In genomic region chr12:79773246-79773645, GRCm38 (mm10) we compare ENCODE assay signal across 28 mouse cellular contexts.
DNase-seq lines count a peak whose midpoint lies in the region; ATAC-seq and TF ChIP-seq lines count a peak whose summit lies in the region.
"Had no signal": no experiment of that assay in that cellular context is flagged by ENCODE, and none has a peak within 500 bp of the region (broad histone marks: within the 10 kb centered on the region; RNA-seq: fewer than 3 reads in every experiment).

No protein-coding gene starts in this region.

- no peak overlapping the region for H3K9ac ChIP-seq in forebrain, embryonic 14.5 days (ENCODE audit: low read length)
- no peak overlapping the region for H3K9ac ChIP-seq in kidney, embryonic 16.5 days (replicated peaks; ENCODE audit: low read length)
- H3K9ac ChIP-seq in stomach, embryonic 14.5 days (replicated peaks; ENCODE audit: low read depth, low read length): no peak overlapping the region
- H3K9ac ChIP-seq in stomach, postnatal 0 days (ENCODE audit: low read length): no peak overlapping the region
- H3K9ac ChIP-seq: embryonic facial prominence, embryonic 12.5 days; forebrain, embryonic 13.5 days; limb, embryonic 13.5 days; liver, embryonic 14.5 days; lung, embryonic 14.5 days; neural tube, embryonic 12.5 days had no signal

- H3K36me3 ChIP-seq in forebrain, embryonic 14.5 days (ENCODE audit: control insufficient read depth, insufficient read depth, low read length): no peaks in the 10 kb centered on the region
- peaks cover 4% of the 10 kb centered on the region; the same call in 1 of the 2 replicates for H3K36me3 ChIP-seq in forebrain, embryonic 10.5 days (replicated peaks)
- no peaks in the 10 kb centered on the region for H3K36me3 ChIP-seq in kidney, adult 2 months (ENCODE audit: control insufficient read depth, insufficient read depth, low read length)
- no peaks in the 10 kb centered on the region for H3K36me3 ChIP-seq in kidney, embryonic 16.5 days (ENCODE audit: insufficient read depth, low read length)
- no peaks in the 10 kb centered on the region for H3K36me3 ChIP-seq in stomach, embryonic 14.5 days (ENCODE audit: control insufficient read depth, insufficient read depth, low read length)
- no peaks in the 10 kb centered on the region for H3K36me3 ChIP-seq in stomach, postnatal 0 days (ENCODE audit: control insufficient read depth, insufficient read depth, low read length)
- H3K36me3 ChIP-seq: embryonic facial prominence, embryonic 12.5 days; limb, embryonic 13.5 days; neural tube, embryonic 12.5 days had no signal

- no peak for TF ChIP-seq EP300 in stomach, postnatal 0 days (optimal IDR thresholded peaks at IDR 0.05)

- peak; percentile 37 for DNase-seq in forebrain, embryonic 14.5 days (ENCODE audit: low spot score)
- DNase-seq in forebrain, embryonic 10.5 days (ENCODE audit: extremely low spot score, low spot score): no peak
- peak; percentile 72 for DNase-seq in kidney, adult 2 months
- no peak for DNase-seq in stomach, postnatal 0 days (ENCODE audit: low spot score)
- no peak for DNase-seq in ovary, postnatal 36 days (ENCODE audit: low spot score)
- DNase-seq: adrenal gland, adult 2 months; cerebellum, adult 11-12 months; cerebellum, postnatal 10 days; heart, postnatal 10 days; lung, embryonic 14.5 days; lung, postnatal 4 days; midbrain, embryonic 14.5 days; retina, postnatal 1 day; right cerebral cortex, postnatal 25 days; spleen, adult 18-20 months had no signal

- H3K27me3 ChIP-seq in forebrain, embryonic 14.5 days (replicated peaks; ENCODE audit: control insufficient read depth, insufficient read depth, low read length): no peaks in the 10 kb centered on the region
- no peaks in the 10 kb centered on the region for H3K27me3 ChIP-seq in forebrain, embryonic 10.5 days (ENCODE audit: poor library complexity, severe bottlenecking)
- H3K27me3 ChIP-seq in kidney, adult 2 months (replicated peaks; ENCODE audit: control insufficient read depth, insufficient read depth, low read length): no peaks in the 10 kb centered on the region
- no peaks in the 10 kb centered on the region for H3K27me3 ChIP-seq in kidney, embryonic 16.5 days (ENCODE audit: insufficient read depth, low read length)
- H3K27me3 ChIP-seq in stomach, embryonic 14.5 days (ENCODE audit: control insufficient read depth, insufficient read depth, low read length): no peaks in the 10 kb centered on the region
- H3K27me3 ChIP-seq in stomach, postnatal 0 days (ENCODE audit: control insufficient read depth, insufficient read depth, low read length): no peaks in the 10 kb centered on the region
- H3K27me3 ChIP-seq: CH12.LX; embryonic facial prominence, embryonic 12.5 days; forebrain, embryonic 13.5 days; limb, embryonic 13.5 days; neural tube, embryonic 12.5 days; Patski had no signal

- no peak for TF ChIP-seq POLR2A in kidney, adult 2 months (IDR thresholded peaks at IDR 0.05; ENCODE audit: low read depth, low read length)

- H3K27ac ChIP-seq in forebrain, embryonic 14.5 days (ENCODE audit: low read depth, low read length): no peak overlapping the region
- H3K27ac ChIP-seq in forebrain, embryonic 10.5 days: no peak overlapping the region
- H3K27ac ChIP-seq in kidney, adult 2 months (ENCODE audit: insufficient read depth, low read depth, low read length): no peak overlapping the region
- no peak overlapping the region for H3K27ac ChIP-seq in kidney, embryonic 16.5 days (ENCODE audit: low read length)
- H3K27ac ChIP-seq in stomach, embryonic 14.5 days (ENCODE audit: low read length): no peak overlapping the region; the same call in 1 of the 2 replicates
- H3K27ac ChIP-seq in stomach, postnatal 0 days (replicated peaks): no peak overlapping the region
- H3K27ac ChIP-seq: embryonic facial prominence, embryonic 12.5 days; forebrain, embryonic 13.5 days; hindbrain, postnatal 0 days; kidney, postnatal 0 days; limb, embryonic 13.5 days; liver, embryonic 14.5 days; neural tube, embryonic 12.5 days had no signal

- TF ChIP-seq CTCF in kidney, adult 2 months (conservative IDR thresholded peaks at IDR 0.05; ENCODE audit: insufficient read depth, insufficient read length, low read depth, low read length): no peak
- TF ChIP-seq CTCF in stomach, postnatal 0 days (IDR thresholded peaks at IDR 0.05; ENCODE audit: low read depth): no peak

- H3K4me3 ChIP-seq in forebrain, embryonic 14.5 days (ENCODE audit: low read depth, low read length): no peak overlapping the region
- no peak overlapping the region for H3K4me3 ChIP-seq in forebrain, embryonic 10.5 days
- no peak overlapping the region for H3K4me3 ChIP-seq in kidney, adult 2 months (ENCODE audit: insufficient read depth, low read depth, low read length)
- H3K4me3 ChIP-seq in kidney, embryonic 16.5 days (ENCODE audit: low read length): no peak overlapping the region
- H3K4me3 ChIP-seq in stomach, embryonic 14.5 days (ENCODE audit: low read depth, low read length): no peak overlapping the region
- no peak overlapping the region for H3K4me3 ChIP-seq in stomach, postnatal 0 days (ENCODE audit: low read depth, low read length)
- H3K4me3 ChIP-seq: embryonic facial prominence, embryonic 12.5 days; erythroblast, embryonic 14.5 days; forebrain, embryonic 13.5 days; limb, embryonic 13.5 days; neural tube, embryonic 12.5 days had no signal

- no peak for ATAC-seq in forebrain, embryonic 14.5 days
- no peak for ATAC-seq in kidney, embryonic 16.5 days (ENCODE audit: low FRiP score, low TSS enrichment)
- ATAC-seq in stomach, embryonic 14.5 days (ENCODE audit: insufficient number of reproducible peaks, insufficient read depth, low FRiP score, low read depth): peak; percentile 14; the same call in 1 of the 2 replicates
- ATAC-seq in stomach, postnatal 0 days (ENCODE audit: low FRiP score, low TSS enrichment): no peak
- ATAC-seq: forebrain, embryonic 13.5 days; hindbrain, postnatal 0 days; Patski had no signal

- 70% methylated on average over 4 of the region's 4 CpGs for WGBS in forebrain, embryonic 14.5 days
- WGBS in forebrain, embryonic 10.5 days: 95% methylated on average over 4 of the region's 4 CpGs
- WGBS in kidney, adult 2 months: 59% methylated on average over 4 of the region's 4 CpGs
- 63% methylated on average over 4 of the region's 4 CpGs for WGBS in kidney, embryonic 16.5 days
- WGBS in stomach, embryonic 14.5 days: 49% methylated on average over 4 of the region's 4 CpGs
- WGBS in stomach, postnatal 0 days: 57% methylated on average over 4 of the region's 4 CpGs

- H3K4me1 ChIP-seq in forebrain, embryonic 14.5 days (ENCODE audit: control insufficient read depth, insufficient read depth, low read length): no peaks in the 10 kb centered on the region
- peaks cover 10% of the 10 kb centered on the region for H3K4me1 ChIP-seq in forebrain, embryonic 10.5 days
- H3K4me1 ChIP-seq in kidney, adult 2 months (ENCODE audit: control insufficient read depth, insufficient read depth, low read length): peaks cover 3% of the 10 kb centered on the region; the same call in 1 of the 2 replicates
- peaks cover 9% of the 10 kb centered on the region; the same call in 1 of the 2 replicates for H3K4me1 ChIP-seq in kidney, embryonic 16.5 days (ENCODE audit: insufficient read depth, low read length)
- peaks cover 6% of the 10 kb centered on the region; the same call in 1 of the 2 replicates for H3K4me1 ChIP-seq in stomach, embryonic 14.5 days (ENCODE audit: control insufficient read depth, insufficient read depth, low read length)
- H3K4me1 ChIP-seq in stomach, postnatal 0 days (replicated peaks; ENCODE audit: control insufficient read depth, insufficient read depth): no peaks in the 10 kb centered on the region
- H3K4me1 ChIP-seq: forebrain, embryonic 13.5 days; neural tube, embryonic 12.5 days had no signal

- H3K4me2 ChIP-seq in forebrain, embryonic 14.5 days (ENCODE audit: low read length): no peak overlapping the region
- no peak overlapping the region for H3K4me2 ChIP-seq in kidney, embryonic 16.5 days (replicated peaks; ENCODE audit: low read depth, low read length)
- no peak overlapping the region for H3K4me2 ChIP-seq in stomach, embryonic 14.5 days (replicated peaks; ENCODE audit: low read depth, low read length)
- no peak overlapping the region for H3K4me2 ChIP-seq in stomach, postnatal 0 days (replicated peaks; ENCODE audit: low read depth)
- H3K4me2 ChIP-seq: embryonic facial prominence, embryonic 12.5 days; forebrain, embryonic 13.5 days; heart, embryonic 11.5 days; limb, embryonic 13.5 days; lung, embryonic 14.5 days; neural tube, embryonic 12.5 days had no signal

- no peaks in the 10 kb centered on the region for H3K9me3 ChIP-seq in forebrain, embryonic 14.5 days (replicated peaks; ENCODE audit: control insufficient read depth, low read length)
- peaks cover 5% of the 10 kb centered on the region for H3K9me3 ChIP-seq in forebrain, embryonic 10.5 days
- peaks cover 4% of the 10 kb centered on the region; the same call in 1 of the 2 replicates for H3K9me3 ChIP-seq in kidney, embryonic 16.5 days (ENCODE audit: low read length)
- no peaks in the 10 kb centered on the region for H3K9me3 ChIP-seq in stomach, embryonic 14.5 days (ENCODE audit: control insufficient read depth, low read depth, low read length)
- 0 out of 2 replicates have a peak, but pooled peaks cover 2% of the 10 kb centered on the region for H3K9me3 ChIP-seq in stomach, postnatal 0 days (ENCODE audit: control insufficient read depth, low read length)
- H3K9me3 ChIP-seq: embryonic facial prominence, embryonic 12.5 days; forebrain, embryonic 13.5 days; neural tube, embryonic 12.5 days had no signal

Comparison
In these comparisons a context has a peak if more than half of its experiments do, and no peak if none do; other contexts are left out.
1. DNase-seq: peak in forebrain, embryonic 14.5 days (single experiment) and kidney, adult 2 months (single experiment); none in forebrain, embryonic 10.5 days (single experiment), stomach, postnatal 0 days (single experiment) and ovary, postnatal 36 days (single experiment).